Mouse (Mus musculus): ENCODE data around the gene Mmp9. TPM values are rescaled to one million over a fixed set of nuclear protein-coding genes. Genes with fewer than 3 reads are reported as not detected.

Mmp9 gene
- 7.1 TPM in 1 of 2 replicates, not detected in the other for total RNA-seq (2014; fragmentation: Nextera tagmentation)
- total RNA-seq (2017) = 0.65 and 2.0 TPM in 2 replicates

DNA sequence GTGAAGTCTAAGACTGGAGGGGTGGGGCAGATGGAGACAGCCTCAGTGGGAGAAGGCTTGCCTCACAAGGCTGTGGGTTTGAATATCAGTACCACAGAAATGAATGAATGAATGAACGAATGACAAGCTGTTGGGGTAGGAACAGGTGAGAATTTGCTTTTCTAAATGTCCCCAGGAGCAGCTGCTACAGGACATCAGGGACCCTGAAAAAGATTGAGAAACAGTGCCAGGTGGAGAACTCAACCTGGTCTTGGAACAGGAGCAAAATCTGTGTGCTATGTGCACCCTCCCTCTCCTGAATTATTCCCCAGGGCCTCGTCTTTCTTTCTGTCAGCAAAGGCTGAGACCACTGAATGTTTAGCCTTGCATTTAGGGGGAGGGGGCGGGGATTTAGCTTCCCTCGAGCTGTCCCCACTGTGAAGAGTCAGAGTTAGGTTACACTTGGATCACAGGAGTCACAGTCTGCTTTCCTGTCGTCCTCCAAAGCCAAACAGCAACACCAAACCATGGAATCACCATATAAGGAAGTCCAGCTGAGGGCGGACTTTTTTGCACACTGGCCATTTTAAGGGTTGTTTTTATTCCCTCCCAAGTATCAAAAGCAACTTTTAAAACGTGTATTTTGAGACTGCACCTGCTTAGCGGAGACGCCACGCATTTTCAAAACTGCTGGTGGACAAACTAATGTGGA is at the start of gene Mmp9:
Gene Mmp9 (plus strand): TSS at position 641 of the 691 bp plus-strand sequence.
- ATAC-seq (replicated peaks; ENCODE audit: low FRiP score, low TSS enrichment, poor library complexity, severe bottlenecking) = no peak

DNA sequence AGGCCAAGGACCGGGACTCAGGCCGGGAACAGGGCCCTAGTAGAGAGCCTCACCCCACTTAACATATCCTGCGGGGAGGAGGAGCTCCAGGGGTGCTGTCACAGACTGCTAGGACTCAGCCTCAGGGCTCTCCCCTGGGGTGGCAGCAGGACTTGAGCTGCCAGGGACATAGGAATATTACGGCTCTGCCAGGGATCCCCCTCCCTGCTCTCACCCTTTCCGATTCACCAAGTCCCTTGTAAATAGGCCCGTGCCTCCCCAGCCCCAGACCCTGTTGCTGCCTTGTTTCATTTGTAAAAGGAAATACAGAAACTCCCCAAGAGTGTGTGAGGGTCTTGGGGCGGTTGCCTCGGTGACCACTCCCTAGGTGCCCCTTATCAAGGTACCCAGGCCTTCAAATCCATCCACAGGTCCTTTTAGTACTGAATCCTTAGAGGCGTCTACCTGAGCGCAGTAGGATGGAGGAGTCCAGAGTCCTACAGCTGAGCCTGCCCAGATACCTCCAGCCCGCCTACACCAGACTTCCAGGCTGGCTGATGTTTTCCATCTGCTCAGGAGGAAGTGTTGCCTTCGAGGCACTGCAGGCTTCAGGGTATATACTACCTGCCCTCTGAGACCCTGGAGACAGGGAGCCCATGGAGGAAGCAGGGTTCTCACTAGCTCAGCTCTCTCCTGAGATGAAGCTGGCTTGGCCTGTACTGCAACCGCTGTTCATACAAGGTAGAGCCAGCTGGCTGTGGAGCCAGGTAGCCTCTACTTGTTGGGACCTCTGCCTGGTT is 49.3 kb upstream of the Mmp9 start:
- ATAC-seq (replicated peaks; ENCODE audit: low FRiP score, low TSS enrichment, poor library complexity, severe bottlenecking) = no peak

DNA sequence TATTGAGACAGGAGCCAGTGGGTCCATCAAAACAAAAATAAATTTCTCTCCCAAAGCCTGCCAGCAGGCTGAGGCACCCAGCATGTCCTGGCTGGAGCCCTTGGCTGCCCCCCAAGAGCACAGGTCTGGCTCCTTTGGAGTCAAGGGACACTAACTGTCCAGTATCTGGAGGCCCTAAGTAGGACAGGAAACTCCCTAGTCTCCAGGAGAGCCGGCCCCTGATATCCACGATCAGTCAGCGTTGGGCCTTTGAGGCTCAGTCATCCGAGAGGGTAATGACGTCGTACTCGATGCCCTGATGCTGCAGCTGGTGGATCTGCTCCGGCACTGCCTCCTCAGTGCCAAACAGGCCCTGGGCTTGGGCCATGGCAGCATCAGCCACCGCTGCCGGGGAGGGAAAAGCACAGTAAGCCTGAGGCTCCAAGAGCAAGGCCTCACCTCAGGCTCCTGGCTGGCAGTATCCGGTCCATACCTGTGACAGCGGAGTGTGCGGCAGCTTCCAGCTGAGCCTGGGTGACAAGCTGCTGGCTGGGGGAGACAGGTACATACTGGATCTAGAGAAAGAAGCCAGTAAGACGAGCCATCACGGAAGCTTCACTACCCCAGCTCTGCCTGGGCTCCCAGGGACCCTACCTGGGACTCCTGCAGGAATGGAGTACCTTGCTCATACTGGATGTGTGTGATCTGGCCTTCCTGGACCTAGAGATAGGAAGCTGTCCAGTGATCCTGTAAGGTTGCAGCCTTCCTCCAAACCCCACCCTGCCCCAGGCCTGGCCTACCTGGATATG is 48.5 kb upstream of the Mmp9 start:
- ATAC-seq (replicated peaks; ENCODE audit: low FRiP score, low TSS enrichment, poor library complexity, severe bottlenecking) = no peak

DNA sequence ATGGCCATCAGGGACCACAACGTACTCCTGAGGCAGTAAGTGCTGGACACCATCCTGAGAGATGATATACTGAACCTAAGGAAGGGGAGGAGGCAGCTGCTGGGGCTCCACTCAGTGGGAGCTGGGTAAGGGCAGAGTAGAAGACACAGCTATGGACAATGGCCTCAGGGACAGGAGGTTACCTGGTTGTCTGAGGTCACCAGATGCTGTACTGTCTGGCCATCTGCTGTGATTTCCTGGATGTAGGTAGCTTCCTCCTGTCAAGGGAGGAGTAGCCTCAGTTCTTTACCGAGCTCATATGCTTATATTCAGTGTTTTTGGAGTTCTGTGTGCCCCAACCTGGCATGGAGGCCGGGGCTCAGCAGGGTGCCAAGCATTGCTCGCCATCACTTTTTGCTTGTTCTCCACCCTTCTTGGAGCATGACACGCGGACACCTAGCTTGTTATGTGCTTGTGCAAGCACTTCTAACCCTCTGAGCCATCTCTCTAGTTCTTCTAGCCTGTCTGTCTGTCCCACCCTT is 47.8 kb upstream of the Mmp9 start:
- no peak for ATAC-seq (replicated peaks; ENCODE audit: low FRiP score, low TSS enrichment, poor library complexity, severe bottlenecking)

DNA sequence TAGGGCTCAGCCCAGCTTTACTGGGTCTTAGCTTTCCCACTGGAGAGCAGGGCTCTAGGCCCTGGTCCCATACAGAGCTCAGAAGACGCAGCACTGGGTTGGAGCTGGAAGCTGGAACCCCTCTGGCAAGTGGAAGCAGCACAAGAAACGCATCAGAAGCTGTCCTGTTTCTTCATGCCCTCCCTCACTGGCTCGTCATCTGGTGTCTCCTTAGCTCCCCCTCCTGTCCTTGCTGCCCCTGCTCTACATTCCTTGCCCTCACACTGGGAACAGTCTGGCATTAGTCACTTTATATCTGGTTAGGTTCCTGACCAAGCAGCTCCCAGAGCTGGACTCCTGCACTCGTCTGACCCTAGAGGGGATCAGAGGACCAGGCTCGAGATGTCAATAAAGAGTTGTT is 46.5 kb upstream of the Mmp9 start:
- no peak for ATAC-seq (replicated peaks; ENCODE audit: low FRiP score, low TSS enrichment, poor library complexity, severe bottlenecking)

- no peak for ATAC-seq (replicated peaks; ENCODE audit: low FRiP score, low TSS enrichment, poor library complexity, severe bottlenecking)
These were observed 45.9 kb upstream of the Mmp9 start for GRCm38 (mm10) chr2:164894644-164895043.

DNA sequence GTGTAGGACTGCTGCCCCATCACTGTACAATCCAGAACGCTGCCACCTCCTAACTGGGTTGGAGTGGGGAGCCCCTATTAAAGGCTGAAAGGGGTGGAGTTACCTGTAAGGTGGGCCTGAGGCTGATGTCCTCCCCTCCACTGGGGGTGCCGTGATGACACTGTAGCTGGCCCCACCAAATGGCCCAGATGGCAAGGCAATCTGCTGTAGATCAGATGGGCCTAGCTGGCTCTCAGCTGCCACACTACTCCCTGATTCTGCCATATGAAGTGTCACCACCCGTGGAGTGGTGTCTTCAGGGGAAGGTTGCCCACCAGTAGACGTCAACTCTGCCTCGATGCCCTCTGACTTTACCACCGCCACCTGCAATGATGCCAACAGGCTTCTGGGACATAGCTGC is 44.7 kb upstream of the Mmp9 start:
- no peak for ATAC-seq (replicated peaks; ENCODE audit: low FRiP score, low TSS enrichment, poor library complexity, severe bottlenecking)

DNA sequence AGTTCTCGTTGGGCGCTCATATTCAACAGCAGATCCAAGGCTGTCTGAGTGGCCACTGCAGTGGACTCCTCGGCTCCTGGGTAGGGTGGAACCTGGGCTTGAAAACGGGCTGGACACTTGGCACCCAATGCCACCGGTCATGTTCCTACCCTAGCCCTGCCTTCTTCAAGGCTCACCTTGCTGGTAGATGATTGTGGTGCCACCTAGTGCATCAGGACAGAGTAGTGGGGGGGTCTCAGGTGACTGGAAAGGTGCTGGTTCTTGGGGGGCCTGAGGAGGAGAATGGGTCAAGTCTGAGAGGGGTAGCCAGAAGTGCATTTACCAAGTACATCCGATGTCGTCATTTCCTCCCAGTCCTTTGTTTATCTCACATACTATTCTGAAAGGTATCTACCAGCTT is 42.6 kb upstream of the Mmp9 start:
- ATAC-seq (replicated peaks; ENCODE audit: low FRiP score, low TSS enrichment, poor library complexity, severe bottlenecking) = no peak

- ATAC-seq (replicated peaks; ENCODE audit: low FRiP score, low TSS enrichment, poor library complexity, severe bottlenecking) = no peak
These were observed 41.5 kb upstream of the Mmp9 start for GRCm38 (mm10) chr2:164899034-164899433.

- ATAC-seq (replicated peaks; ENCODE audit: low FRiP score, low TSS enrichment, poor library complexity, severe bottlenecking) = no peak
These were observed 40.7 kb upstream of the Mmp9 start for GRCm38 (mm10) chr2:164899723-164900459.

GRCm38 (mm10) chr2:164901380-164901779 is 39.2 kb upstream of the Mmp9 start:
- no peak for ATAC-seq (replicated peaks; ENCODE audit: low FRiP score, low TSS enrichment, poor library complexity, severe bottlenecking)

- ATAC-seq (replicated peaks; ENCODE audit: low FRiP score, low TSS enrichment, poor library complexity, severe bottlenecking) = no peak
These were observed 37.1 kb upstream of the Mmp9 start for GRCm38 (mm10) chr2:164903496-164903895.

- no peak for ATAC-seq (replicated peaks; ENCODE audit: low FRiP score, low TSS enrichment, poor library complexity, severe bottlenecking)
These were observed 34.5 kb upstream of the Mmp9 start for GRCm38 (mm10) chr2:164906071-164906470.

DNA sequence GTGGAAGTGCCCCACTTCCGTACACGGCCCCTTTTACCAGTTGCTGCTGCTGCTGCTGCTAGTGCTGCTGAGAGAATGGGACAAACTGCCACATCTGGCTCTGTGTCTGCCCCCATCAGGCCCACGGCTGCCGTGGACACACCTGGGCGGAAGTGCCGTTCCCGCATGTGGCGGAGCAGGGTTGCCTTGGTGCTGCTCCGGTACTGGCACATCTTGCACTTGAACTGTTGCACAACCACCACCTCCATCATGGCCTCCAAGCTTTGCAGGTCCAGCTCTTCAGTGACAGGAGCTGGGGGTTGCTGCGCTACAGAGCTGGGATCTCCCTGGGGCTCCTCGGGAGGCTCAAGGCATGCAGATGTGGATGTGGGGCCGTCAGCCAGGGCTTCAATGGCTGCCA is 33.1 kb upstream of the Mmp9 start:
- ATAC-seq (replicated peaks; ENCODE audit: low FRiP score, low TSS enrichment, poor library complexity, severe bottlenecking) = no peak

DNA sequence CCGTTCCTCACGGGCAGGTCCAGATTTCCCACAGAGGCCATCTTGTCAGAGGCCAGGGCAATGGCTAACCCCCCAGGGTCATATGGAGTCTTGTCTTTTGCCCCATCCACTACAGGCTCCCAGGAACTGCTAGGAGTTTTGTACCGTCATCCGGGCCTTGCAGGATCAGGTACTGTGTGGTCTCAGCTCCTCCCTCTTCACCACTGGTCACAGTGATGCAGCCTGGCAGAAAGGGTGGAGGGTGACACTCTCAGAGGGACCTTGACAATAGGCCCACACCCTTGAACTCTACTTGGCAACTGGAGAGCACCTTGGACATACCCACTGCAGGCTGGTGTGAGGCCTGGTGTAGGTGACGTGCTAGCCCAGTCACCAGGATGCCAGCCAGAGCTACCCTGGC is 32.6 kb upstream of the Mmp9 start:
- ATAC-seq (replicated peaks; ENCODE audit: low FRiP score, low TSS enrichment, poor library complexity, severe bottlenecking) = no peak

GRCm38 (mm10) chr2:164909100-164909499 is 31.5 kb upstream of the Mmp9 start:
- ATAC-seq (replicated peaks; ENCODE audit: low FRiP score, low TSS enrichment, poor library complexity, severe bottlenecking) = no peak

DNA sequence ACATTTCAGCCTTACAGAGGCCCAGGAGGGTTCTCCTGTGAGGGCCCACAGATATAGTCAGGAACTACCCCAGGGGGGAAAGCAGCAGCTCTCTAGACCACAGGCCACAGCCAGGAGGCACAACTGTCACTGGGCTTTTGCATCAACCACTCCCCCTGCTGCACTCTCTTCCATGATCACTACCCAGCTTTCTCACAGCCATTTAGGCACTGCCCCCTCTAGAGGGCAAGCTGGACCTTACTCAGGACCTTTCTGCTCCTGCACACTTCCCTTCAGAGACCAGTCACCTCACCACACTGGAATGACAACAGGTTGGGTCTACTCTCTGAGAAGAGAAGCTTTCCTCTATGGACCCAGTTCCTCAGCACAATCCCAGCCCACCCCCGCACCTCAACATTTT is 31.0 kb upstream of the Mmp9 start:
- peak; percentile 36 for ATAC-seq (replicated peaks; ENCODE audit: low FRiP score, low TSS enrichment, poor library complexity, severe bottlenecking)

- peak; percentile 18; the same call in 1 of the 2 replicates for ATAC-seq (replicated peaks; ENCODE audit: low FRiP score, low TSS enrichment, poor library complexity, severe bottlenecking)
These were observed 30.1 kb upstream of the Mmp9 start for GRCm38 (mm10) chr2:164910360-164911061.
